Mouse (Mus musculus) G1E (cell line): ENCODE data around the gene Pxt1. TPM values are rescaled to one million over a fixed set of nuclear protein-coding genes. Genes with fewer than 3 reads are reported as not detected.
"Not testable (repeated sequence)": the region's sequence is repeated elsewhere in the genome, so short reads cannot be mapped to it uniquely, and the experiment has no call there.

Experiments used
- ATAC-seq: 2 replicates; pipeline ENCODE4 v1.8.0; 2016; ENCODE audit warnings: mild to moderate bottlenecking; ENCODE audit not compliant: insufficient number of reproducible peaks, poor library complexity, low FRiP score, severe bottlenecking; ENCODE audit errors: extremely low read depth
- DNase-seq: peaks from one replicate; pipeline ENCODE4 v3.0.0; 2012; ENCODE audit warnings: low spot score
- H3K27me3 ChIP-seq: 2 replicates; pipeline ENCODE4 v1.6.1; 2012; ENCODE audit warnings: mild to moderate bottlenecking, low read length, inconsistent platforms; ENCODE audit not compliant: insufficient read depth
- H3K36me3 ChIP-seq: replicated peaks from 2 replicates; pipeline ENCODE3; 2012; ENCODE audit warnings: mild to moderate bottlenecking, inconsistent platforms
- H3K4me1 ChIP-seq: 2 replicates; pipeline ENCODE4 v1.6.1; 2012; ENCODE audit warnings: low read depth, low read length, inconsistent platforms, mixed read lengths; ENCODE audit not compliant: insufficient read depth
- H3K4me3 ChIP-seq: 2 replicates; pipeline ENCODE4 v1.5.1; 2012; ENCODE audit warnings: low read depth, mild to moderate bottlenecking, inconsistent platforms, low read length, moderate library complexity, mixed read lengths
- H3K9me3 ChIP-seq: replicated peaks from 2 replicates; pipeline ENCODE4 v1.6.1; 2012; ENCODE audit warnings: inconsistent platforms
- CTCF ChIP-seq: IDR thresholded peaks from 2 replicates; pipeline ENCODE4 v1.5.1; 2012; ENCODE audit warnings: low read depth, low read length, inconsistent platforms, mixed read lengths
- GATA1 ChIP-seq: IDR thresholded peaks from 2 replicates; pipeline ENCODE4 v1.6.1; 2012; ENCODE audit warnings: borderline replicate concordance, low read length, inconsistent platforms, mixed read lengths
- GATA2 ChIP-seq: IDR thresholded peaks from 2 replicates; pipeline ENCODE4 v1.6.1; 2012; ENCODE audit warnings: low read depth, low read length, inconsistent platforms, borderline replicate concordance
- POLR2AphosphoS5 ChIP-seq: IDR thresholded peaks from 2 replicates; pipeline ENCODE4 v1.6.1; 2012; ENCODE audit warnings: low read depth, low read length, inconsistent platforms; ENCODE audit not compliant: insufficient replicate concordance
- TAL1 ChIP-seq: conservative IDR thresholded peaks from 2 replicates; pipeline ENCODE4 v1.6.1; 2012; ENCODE audit warnings: low read depth, low read length, inconsistent platforms, mixed read lengths
- polyA plus RNA-seq: library from polyadenylated mRNA; stranded (reverse); fragments of >175 nt; gene quantifications from 2 replicates; pipeline ENCODE4 v1.2.3, GENCODE M21; 2012
- total RNA-seq, 2 experiments: library from RNA; stranded (forward) in 1 of 2; stranded (reverse) in 1 of 2; fragments of 200-1000 nt in 1 of 2; fragments of >200 nt in 1 of 2; fragmentation: Nextera tagmentation in 1 of 2; gene quantifications; 2 replicates each; pipeline ENCODE4 v1.2.3; 2014 to 2017

The Pxt1 gene
- 0.73 TPM in 1 of 2 replicates, not detected in the other for total RNA-seq (2014; fragmentation: Nextera tagmentation)
- total RNA-seq (2017): not detected in 2 replicates
- 0.23 and 0.29 TPM in 2 replicates for polyA plus RNA-seq

DNA sequence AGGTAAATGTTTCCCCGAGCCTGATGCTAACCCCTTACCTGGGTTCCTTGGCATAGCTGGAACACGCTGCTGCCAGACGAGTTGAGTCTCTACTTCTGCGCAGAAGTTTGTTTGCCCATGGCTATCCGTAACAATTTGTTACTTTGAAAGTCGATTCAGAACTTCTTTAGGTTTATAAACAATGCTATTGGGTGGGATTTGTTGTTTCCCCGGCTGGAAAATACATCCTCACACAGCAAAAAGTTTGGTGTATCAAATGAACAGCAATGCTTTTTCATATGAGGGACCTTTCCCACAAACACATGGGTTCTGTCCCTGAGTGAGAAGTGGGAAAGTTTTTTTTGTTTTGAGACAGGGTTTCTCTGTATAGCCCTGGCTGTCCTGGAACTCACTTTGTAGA is at the start of gene Pxt1:
Pxt1 (minus strand) TSS at position 101 of the 400 bp plus-strand sequence.
- TF ChIP-seq POLR2AphosphoS5: no peak
- TF ChIP-seq GATA1: no peak
- TF ChIP-seq GATA2: no peak
- TF ChIP-seq TAL1: no peak
- TF ChIP-seq CTCF: no peak
- Histone ChIP-seq H3K27me3 (peaks cover 4% of the 10 kb centered on the region; the same call in 1 of the 2 replicates), H3K4me3 (no peak within 1 kb of the TSS), H3K4me1 (peaks cover 13% of the 10 kb centered on the region), H3K36me3 (no peaks in the 10 kb centered on the region), H3K9me3 (peaks cover 11% of the 10 kb centered on the region)
- DNase-seq (no peak), ATAC-seq (no peak)

DNA sequence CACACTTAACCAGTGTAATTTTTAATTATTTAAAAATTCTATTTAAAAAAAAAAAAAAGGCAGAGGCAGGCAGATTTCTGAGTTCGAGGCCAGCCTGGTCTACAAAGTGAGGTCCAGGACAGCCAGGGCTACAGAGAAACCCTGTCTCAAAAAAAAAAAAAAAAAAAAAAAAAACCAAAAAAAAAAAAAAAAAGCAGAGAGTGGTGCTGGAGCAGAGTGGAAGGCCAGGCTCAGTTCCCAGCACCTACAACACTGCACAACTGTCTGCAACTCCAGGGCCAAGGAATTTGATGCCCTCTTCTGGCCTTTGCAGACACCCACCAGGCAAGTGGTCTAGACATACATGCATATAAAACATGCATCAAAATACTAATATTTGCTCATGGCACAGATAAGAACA is 49.4 kb upstream of the Pxt1 start:
- peaks cover 76% of the 10 kb centered on the region for H3K36me3 ChIP-seq
- DNase-seq, H3K4me1 ChIP-seq, ATAC-seq, H3K27me3 ChIP-seq, H3K9me3 ChIP-seq, H3K4me3 ChIP-seq: not testable (repeated sequence)

DNA sequence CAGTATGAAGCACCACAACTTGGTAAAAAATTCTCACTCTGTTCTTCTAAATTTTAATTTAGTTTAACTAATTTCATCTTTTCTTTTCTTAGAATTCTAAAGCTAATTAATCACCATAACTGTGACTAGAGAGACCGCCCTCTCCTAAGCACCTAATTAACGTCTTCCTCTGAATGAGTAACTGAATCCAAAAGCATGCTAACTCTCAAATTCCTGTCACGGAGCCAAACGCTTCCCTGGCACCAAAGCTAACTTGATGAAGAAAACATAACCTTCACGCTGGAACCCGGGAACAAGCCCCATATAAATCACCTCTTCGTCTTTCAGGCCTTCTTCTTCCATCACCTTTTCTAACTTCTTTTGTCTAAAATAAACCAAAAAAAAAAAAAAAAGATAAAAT is 48.5 kb upstream of the Pxt1 start:
- no peak for DNase-seq
- Histone ChIP-seq H3K9me3 (no peaks in the 10 kb centered on the region), H3K4me3 (no peak overlapping the region), H3K4me1 (peaks cover 4% of the 10 kb centered on the region; the same call in 1 of the 2 replicates), H3K36me3 (peaks cover 77% of the 10 kb centered on the region), H3K27me3 (no peaks in the 10 kb centered on the region)
- ATAC-seq: no peak
- no peak for TF ChIP-seq POLR2AphosphoS5
- TF ChIP-seq TAL1: no peak
- no peak for TF ChIP-seq GATA2
- no peak for TF ChIP-seq GATA1
- TF ChIP-seq CTCF: no peak

DNA sequence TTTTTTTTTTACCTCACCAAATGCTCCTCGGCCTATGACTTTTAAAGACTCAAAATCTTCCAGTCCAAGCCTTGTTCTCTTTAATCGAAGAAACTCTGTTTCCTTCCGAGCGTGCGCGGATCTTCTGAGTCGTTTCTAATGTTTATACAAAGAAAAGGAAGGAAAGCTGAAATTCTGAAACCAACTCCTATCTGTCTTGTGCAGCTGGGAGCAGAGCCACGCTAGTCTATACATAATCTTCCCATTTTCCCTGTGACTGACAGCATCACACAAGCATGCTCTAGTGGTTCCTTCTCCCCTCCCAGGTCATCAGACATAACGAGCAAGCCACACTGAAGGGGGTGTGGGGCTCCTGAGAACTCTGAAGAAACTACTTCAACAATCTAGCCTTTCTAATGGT is 47.6 kb upstream of the Pxt1 start:
- peaks cover 4% of the 10 kb centered on the region; the same call in 1 of the 2 replicates for H3K4me1 ChIP-seq
- DNase-seq (no peak), ATAC-seq (no peak)
- H3K9me3 ChIP-seq: no peaks in the 10 kb centered on the region
- H3K27me3 ChIP-seq: no peaks in the 10 kb centered on the region
- no peak overlapping the region for H3K4me3 ChIP-seq
- TF ChIP-seq GATA2 (no peak), GATA1 (no peak), CTCF (no peak), POLR2AphosphoS5 (no peak), TAL1 (no peak)
- H3K36me3 ChIP-seq: peaks cover 77% of the 10 kb centered on the region

DNA sequence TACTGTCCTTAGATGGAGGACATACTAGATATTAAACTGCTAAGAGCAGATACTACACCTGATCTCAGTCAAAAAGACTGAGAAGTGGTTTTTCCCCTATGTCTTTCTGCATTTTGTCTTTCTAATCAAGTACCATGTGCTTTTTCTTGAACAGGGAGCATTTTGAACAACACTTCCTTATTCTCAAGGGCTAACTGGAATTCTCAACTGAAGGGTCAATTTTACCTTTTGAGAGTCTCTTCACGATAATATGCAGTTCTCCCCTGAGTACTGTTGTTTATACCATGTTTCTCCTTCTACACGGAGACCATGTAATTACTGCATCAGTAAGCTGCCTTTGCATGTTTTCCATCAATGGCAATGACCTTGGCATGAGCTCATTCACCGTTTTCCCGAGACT is 46.4 kb upstream of the Pxt1 start:
- TF ChIP-seq CTCF (no peak), POLR2AphosphoS5 (no peak), GATA1 (no peak), TAL1 (no peak)
- Histone ChIP-seq H3K9me3 (no peaks in the 10 kb centered on the region), H3K4me3 (no peak overlapping the region), H3K36me3 (peaks cover 79% of the 10 kb centered on the region), H3K4me1 (peaks cover 4% of the 10 kb centered on the region; the same call in 1 of the 2 replicates), H3K27me3 (no peaks in the 10 kb centered on the region)
- DNase-seq (no peak), ATAC-seq (no peak)

DNA sequence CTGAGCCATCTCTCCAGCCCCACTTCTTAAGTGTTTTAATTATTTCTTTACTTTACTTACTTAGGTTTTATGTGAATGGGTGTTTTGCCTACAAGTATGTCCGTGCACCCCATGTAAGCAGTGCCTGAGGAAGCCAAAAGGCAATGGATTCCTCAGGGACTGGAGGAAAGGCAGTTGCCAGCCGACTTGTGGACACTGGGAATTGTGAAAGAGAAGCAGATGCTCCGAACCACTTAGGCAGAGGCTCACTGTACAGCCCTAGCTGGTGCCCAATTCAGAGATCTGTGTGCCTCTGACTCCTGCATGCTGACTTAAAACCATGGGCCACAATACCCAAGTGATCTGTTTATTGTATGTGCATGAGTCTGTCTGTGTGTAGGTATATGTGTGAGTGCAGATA is 45.4 kb upstream of the Pxt1 start:
- Histone ChIP-seq H3K4me1 (peaks cover 4% of the 10 kb centered on the region; the same call in 1 of the 2 replicates), H3K27me3 (no peaks in the 10 kb centered on the region), H3K36me3 (peaks cover 81% of the 10 kb centered on the region), H3K4me3 (no peak overlapping the region), H3K9me3 (no peaks in the 10 kb centered on the region)
- no peak for TF ChIP-seq GATA2
- TF ChIP-seq GATA1: no peak
- DNase-seq (no peak), ATAC-seq (no peak)

DNA sequence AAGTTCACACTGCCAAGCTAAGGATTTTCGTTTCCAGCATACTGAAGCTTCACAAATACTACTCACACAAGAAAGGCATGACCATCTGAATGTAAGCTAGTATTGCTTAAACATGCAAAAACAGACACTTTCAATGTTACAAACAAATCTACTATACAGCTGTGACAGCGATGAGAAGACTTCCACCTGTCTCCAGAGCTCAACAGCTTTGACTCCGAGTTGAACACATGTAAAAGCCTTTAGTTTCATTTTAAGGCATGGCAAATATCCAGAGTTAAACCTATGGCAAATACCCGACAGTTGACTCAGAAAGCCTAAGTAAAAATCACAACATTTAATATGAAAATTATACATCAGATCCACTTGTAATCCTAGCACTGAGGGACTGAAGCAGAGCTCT is 44.7 kb upstream of the Pxt1 start:
- TF ChIP-seq GATA2 (no peak), CTCF (no peak), POLR2AphosphoS5 (no peak), TAL1 (no peak), GATA1 (no peak)
- H3K4me1 ChIP-seq: peaks cover 4% of the 10 kb centered on the region; the same call in 1 of the 2 replicates
- no peaks in the 10 kb centered on the region for H3K9me3 ChIP-seq
- no peak for ATAC-seq
- H3K36me3 ChIP-seq: peaks cover 87% of the 10 kb centered on the region
- no peaks in the 10 kb centered on the region for H3K27me3 ChIP-seq
- DNase-seq: no peak
- no peak overlapping the region for H3K4me3 ChIP-seq
